ENCODE assay signal across 8 mouse cellular contexts in genomic region chr8:112569471-112570141, GRCm38 (mm10). TPM values are rescaled to one million over a fixed set of nuclear protein-coding genes. Genes with fewer than 3 reads are reported as not detected.
A peak's percentile ranks its signal among the peaks of the same experiment; 100 is the strongest.
DNase-seq lines count a peak whose midpoint lies in the region; ATAC-seq and TF ChIP-seq lines count a peak whose summit lies in the region.

Gene Cntnap4, plus strand, starts transcription at chr8:112570043.

- no peaks in the 10 kb centered on the region for H3K9me3 ChIP-seq in lung, embryonic 14.5 days (ENCODE audit: low read depth, low read length)
- no peaks in the 10 kb centered on the region for H3K9me3 ChIP-seq in embryonic facial prominence, embryonic 14.5 days (ENCODE audit: control insufficient read depth, low read length)
- no peaks in the 10 kb centered on the region for H3K9me3 ChIP-seq in intestine, postnatal 0 days (ENCODE audit: control insufficient read depth)
- no peaks in the 10 kb centered on the region for H3K9me3 ChIP-seq in midbrain, embryonic 16.5 days (replicated peaks; ENCODE audit: control insufficient read depth, low read length, poor library complexity, severe bottlenecking)

- H3K27ac ChIP-seq in lung, embryonic 14.5 days (ENCODE audit: low read depth): no peak within 1 kb of the TSS
- no peak within 1 kb of the TSS for H3K27ac ChIP-seq in embryonic facial prominence, embryonic 14.5 days (replicated peaks; ENCODE audit: low read depth, low read length)
- H3K27ac ChIP-seq in intestine, postnatal 0 days (ENCODE audit: low read depth, low read length): no peak within 1 kb of the TSS
- peak within 1 kb of the TSS; percentile 92 for H3K27ac ChIP-seq in midbrain, embryonic 16.5 days (ENCODE audit: low read length)

- H3K4me3 ChIP-seq in lung, embryonic 14.5 days (ENCODE audit: low read depth, low read length): peak within 1 kb of the TSS; percentile 14
- peak within 1 kb of the TSS; percentile 31 for H3K4me3 ChIP-seq in embryonic facial prominence, embryonic 14.5 days (ENCODE audit: low read depth, low read length)
- H3K4me3 ChIP-seq in intestine, postnatal 0 days (ENCODE audit: low read depth, low read length): peak within 1 kb of the TSS; percentile 17
- peak within 1 kb of the TSS; percentile 65 for H3K4me3 ChIP-seq in midbrain, embryonic 16.5 days (ENCODE audit: low read depth, low read length)

- H3K9ac ChIP-seq in lung, embryonic 14.5 days: no peak within 1 kb of the TSS
- H3K9ac ChIP-seq in embryonic facial prominence, embryonic 14.5 days (ENCODE audit: low read depth, low read length): no peak within 1 kb of the TSS
- no peak within 1 kb of the TSS for H3K9ac ChIP-seq in intestine, postnatal 0 days (ENCODE audit: low read depth, low read length)
- peak within 1 kb of the TSS; percentile 84 for H3K9ac ChIP-seq in midbrain, embryonic 16.5 days (ENCODE audit: low read depth, low read length)

- H3K4me1 ChIP-seq in lung, embryonic 14.5 days (ENCODE audit: insufficient read depth): no peaks in the 10 kb centered on the region
- H3K4me1 ChIP-seq in embryonic facial prominence, embryonic 14.5 days (ENCODE audit: control insufficient read depth, insufficient read depth, low read length): 0 out of 2 replicates have a peak, but pooled peaks cover 2% of the 10 kb centered on the region
- no peaks in the 10 kb centered on the region for H3K4me1 ChIP-seq in intestine, postnatal 0 days (replicated peaks; ENCODE audit: control insufficient read depth, insufficient read depth, low read length)
- peaks cover 11% of the 10 kb centered on the region for H3K4me1 ChIP-seq in midbrain, embryonic 16.5 days (ENCODE audit: control insufficient read depth, insufficient read depth, low read length)

- peak; percentile 34 for DNase-seq in lung, embryonic 14.5 days
- no peak for DNase-seq in lung, postnatal 36 days
- DNase-seq in embryonic facial prominence, embryonic 14.5 days (ENCODE audit: low spot score): peak; percentile 22
- no peak for DNase-seq in adrenal gland, postnatal 14 days
- DNase-seq in urinary bladder, adult 18-20 months (ENCODE audit: low spot score in 2 of 2): no peak
- no peak for DNase-seq in ovary, postnatal 14 days (ENCODE audit: low spot score)

- no peak for TF ChIP-seq CTCF in lung, embryonic 14.5 days (IDR thresholded peaks at IDR 0.05; ENCODE audit: low read depth)
- TF ChIP-seq CTCF in intestine, postnatal 0 days (IDR thresholded peaks at IDR 0.05; ENCODE audit: low read depth): no peak

- H3K27me3 ChIP-seq in lung, embryonic 14.5 days (ENCODE audit: insufficient read depth, low read length): peaks cover 19% of the 10 kb centered on the region
- H3K27me3 ChIP-seq in embryonic facial prominence, embryonic 14.5 days (replicated peaks; ENCODE audit: control insufficient read depth, insufficient read depth, low read length): peaks cover 18% of the 10 kb centered on the region
- no peaks in the 10 kb centered on the region for H3K27me3 ChIP-seq in intestine, postnatal 0 days (replicated peaks; ENCODE audit: control insufficient read depth, insufficient read depth, low read length)
- H3K27me3 ChIP-seq in midbrain, embryonic 16.5 days (ENCODE audit: control insufficient read depth, insufficient read depth, low read depth, low read length): no peaks in the 10 kb centered on the region

- ATAC-seq in lung, embryonic 14.5 days (ENCODE audit: insufficient read depth): no peak
- no peak; the same call in 1 of the 2 replicates for ATAC-seq in embryonic facial prominence, embryonic 14.5 days (ENCODE audit: low read depth)
- no peak for ATAC-seq in intestine, postnatal 0 days
- peak; percentile 92 for ATAC-seq in midbrain, embryonic 16.5 days

- peak within 1 kb of the TSS; percentile 40; the same call in 1 of the 2 replicates for H3K4me2 ChIP-seq in lung, embryonic 14.5 days
- peak within 1 kb of the TSS; percentile 52 for H3K4me2 ChIP-seq in embryonic facial prominence, embryonic 14.5 days (ENCODE audit: low read depth, low read length)
- peak within 1 kb of the TSS; percentile 44 for H3K4me2 ChIP-seq in intestine, postnatal 0 days (replicated peaks; ENCODE audit: low read depth)
- H3K4me2 ChIP-seq in midbrain, embryonic 16.5 days (ENCODE audit: low read length): peak within 1 kb of the TSS; percentile 68

- WGBS in lung, embryonic 14.5 days: 3% methylated on average over 18 of the region's 18 CpGs
- 2% methylated on average over 18 of the region's 18 CpGs for WGBS in embryonic facial prominence, embryonic 14.5 days
- WGBS in intestine, postnatal 0 days: 4% methylated on average over 18 of the region's 18 CpGs
- WGBS in midbrain, embryonic 16.5 days: 1% methylated on average over 18 of the region's 18 CpGs

- no peaks in the 10 kb centered on the region for H3K36me3 ChIP-seq in lung, embryonic 14.5 days (ENCODE audit: insufficient read depth)
- no peaks in the 10 kb centered on the region for H3K36me3 ChIP-seq in embryonic facial prominence, embryonic 14.5 days (ENCODE audit: control insufficient read depth, insufficient read depth, low read length)
- H3K36me3 ChIP-seq in intestine, postnatal 0 days (ENCODE audit: control insufficient read depth, insufficient read depth): no peaks in the 10 kb centered on the region
- no peaks in the 10 kb centered on the region for H3K36me3 ChIP-seq in midbrain, embryonic 16.5 days (ENCODE audit: control insufficient read depth, insufficient read depth, low read length)

RNA-seq across cellular contexts. Expression of gene Cntnap4, which starts in this region (rescaled TPM):
- polyA plus RNA-seq in lung, embryonic 14.5 days (2014; fragmentation: Nextera tagmentation; extraction: Ambion mirVana): 0.12 TPM in 1 of 2 replicates, not detected in the other
- polyA plus RNA-seq in embryonic facial prominence, embryonic 14.5 days (2014; fragmentation: Nextera tagmentation; extraction: Ambion mirVana): 2.3 and 2.5 TPM in 2 replicates
- 0.18 TPM in 2 replicates for polyA plus RNA-seq in intestine, postnatal 0 days (2015; fragmentation: Nextera tagmentation; extraction: Ambion mirVana)
- polyA plus RNA-seq in midbrain, embryonic 16.5 days (2015; fragmentation: Nextera tagmentation; extraction: Ambion mirVana): 20.7 and 23.0 TPM in 2 replicates
- not detected in 2 replicates for total RNA-seq in adrenal gland, postnatal 14 days (2021)

Comparison
In these comparisons a context has a peak if more than half of its experiments do, and no peak if none do; other contexts are left out.
1. Peak in DNase-seq, H3K4me3 ChIP-seq and H3K4me2 ChIP-seq in lung, embryonic 14.5 days; RNA of the gene not detected or under 1 TPM.
2. H3K4me3 ChIP-seq: peak in every context shown above with its lines; median percentile 65 in midbrain, embryonic 16.5 days; 31 in embryonic facial prominence, embryonic 14.5 days; 17 in intestine, postnatal 0 days; 14 in lung, embryonic 14.5 days.